Mouse (Mus musculus) kidney, embryonic 14.5 days (tissue): ENCODE measurements at regions not wholly inside any gene's neighbourhood (a gene's known extent, or its start where the extent isn't known, plus 50 kb on each side); places are given as distances from the start of the nearest gene placed in this dataset.

Source experiments
- ATAC-seq: fragments of 200-750 bp; cut with Nextera tagmentation; 2 replicates; pipeline ENCODE4 v1.8.0; 2017; ENCODE audit warnings: moderate number of reproducible peaks, mild to moderate bottlenecking, moderate TSS enrichment, moderate library complexity; ENCODE audit not compliant: low FRiP score, low TSS enrichment
- H3K27ac ChIP-seq: fragments of 300-500 bp; sonication (generic); 2 replicates; pipeline ENCODE4 v1.5.1; 2014; ENCODE audit warnings: low read depth, mild to moderate bottlenecking, low read length, moderate library complexity, mixed read lengths
- H3K27me3 ChIP-seq: fragments of 300-500 bp; sonication (generic); 2 replicates; pipeline ENCODE4 v1.6.1; 2014; ENCODE audit warnings: mild to moderate bottlenecking, low read length; ENCODE audit not compliant: control insufficient read depth, insufficient read depth
- H3K36me3 ChIP-seq: fragments of 300-500 bp; sonication (generic); 2 replicates; pipeline ENCODE4 v1.6.1; 2014; ENCODE audit warnings: low read length, mixed read lengths; ENCODE audit not compliant: control insufficient read depth, insufficient read depth
- H3K4me1 ChIP-seq: fragments of 300-500 bp; sonication (generic); 2 replicates; pipeline ENCODE4 v1.6.1; 2014; ENCODE audit warnings: low read length, mixed read lengths; ENCODE audit not compliant: control insufficient read depth, insufficient read depth
- H3K4me2 ChIP-seq: fragments of 300-500 bp; sonication (generic); replicated peaks from 2 replicates; pipeline ENCODE4 v1.6.1; 2014; ENCODE audit warnings: low read depth, mild to moderate bottlenecking, low read length
- H3K4me3 ChIP-seq: fragments of 300-500 bp; sonication (generic); 2 replicates; pipeline ENCODE4 v1.5.1; 2014; ENCODE audit warnings: mild to moderate bottlenecking, low read length
- H3K9ac ChIP-seq: fragments of 300-500 bp; sonication (generic); 2 replicates; pipeline ENCODE4 v1.6.1; 2014; ENCODE audit warnings: low read depth, mild to moderate bottlenecking, low read length, moderate library complexity
- H3K9me3 ChIP-seq: fragments of 300-500 bp; sonication (generic); 2 replicates; pipeline ENCODE4 v1.6.1; 2016; ENCODE audit warnings: low read length; ENCODE audit not compliant: control insufficient read depth
- WGBS: fragments of 180-500 bp; shearing (Covaris S2); extraction: QIAGEN DNeasy Blood & Tissue Kit; methylation state at CpG from one replicate; pipeline ENCODE4 v1.1.7; 2014; 5-methylcytosine and 5-hydroxymethylcytosine counted together

DNA sequence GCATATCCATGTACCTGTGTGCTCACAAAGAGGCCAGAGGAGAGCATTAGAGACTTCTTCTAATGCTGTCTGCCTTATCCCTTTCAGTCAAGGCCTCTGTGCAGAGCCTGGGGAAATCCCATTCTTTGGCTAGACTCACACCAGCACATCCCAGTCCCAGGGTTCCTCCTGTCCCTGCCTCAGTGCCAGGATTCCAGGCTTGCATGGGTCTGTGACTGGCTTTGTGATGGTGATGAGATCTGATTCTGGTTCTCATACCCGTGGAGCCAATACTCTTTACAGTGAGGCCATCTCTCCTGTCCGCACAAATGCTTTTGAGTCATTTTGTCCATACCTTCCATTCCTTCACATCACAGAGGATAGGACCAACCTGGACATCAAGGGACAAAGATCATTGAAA, 230.5 kb downstream of the Gm5426 start:
- Histone ChIP-seq H3K27ac (no peak overlapping the region), H3K9ac (no peak overlapping the region), H3K9me3 (no peaks in the 10 kb centered on the region), H3K4me3 (no peak overlapping the region), H3K36me3 (no peaks in the 10 kb centered on the region), H3K27me3 (no peaks in the 10 kb centered on the region), H3K4me1 (0 out of 2 replicates have a peak, but pooled peaks cover 3% of the 10 kb centered on the region), H3K4me2 (no peak overlapping the region)
- WGBS: 96% methylated on average over 2 of the region's 2 CpGs
- ATAC-seq: no peak

DNA sequence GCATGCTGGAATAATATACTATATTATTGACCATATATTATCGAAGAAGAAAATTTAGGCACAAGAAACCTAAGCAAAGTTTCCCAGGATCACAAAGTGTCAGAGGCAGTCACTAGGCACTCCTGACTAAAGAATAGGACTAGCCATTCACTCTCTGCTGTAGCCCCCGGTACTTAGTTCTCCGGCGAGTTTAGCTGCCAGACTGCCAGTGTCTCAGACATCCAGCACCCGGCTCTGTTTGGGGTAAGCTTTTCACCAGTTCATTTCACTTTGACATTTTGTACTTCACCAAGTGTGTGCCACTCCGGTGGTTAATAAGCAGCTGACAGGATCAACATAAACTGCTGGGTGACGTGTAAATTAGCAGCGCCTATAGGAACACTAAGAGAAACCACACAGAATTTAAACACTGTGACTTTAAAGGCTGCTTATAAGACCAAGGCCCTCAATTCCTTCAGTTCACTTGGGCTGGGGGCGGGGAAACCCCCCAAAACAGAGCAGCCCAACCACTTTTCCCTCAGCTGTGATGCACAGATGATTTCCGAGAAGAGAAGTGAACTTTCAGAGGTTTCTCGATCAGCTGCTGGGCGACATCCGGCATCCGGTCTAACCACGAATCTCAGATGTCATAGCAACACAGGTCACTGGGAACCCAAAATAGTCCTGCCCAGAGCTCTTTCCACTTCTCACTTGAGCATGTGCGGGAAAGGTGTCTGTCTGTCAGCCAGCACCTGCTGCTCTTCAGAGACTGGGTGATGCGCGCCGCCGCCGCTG, 234.3 kb downstream of the Gm5426 start:
- no peak overlapping the region for H3K27ac ChIP-seq
- H3K4me2 ChIP-seq: no peak overlapping the region; the same call in 1 of the 2 replicates
- no peaks in the 10 kb centered on the region for H3K27me3 ChIP-seq
- 81% methylated on average over 21 of the region's 21 CpGs for WGBS
- ATAC-seq: no peak
- H3K4me3 ChIP-seq: no peak overlapping the region
- no peaks in the 10 kb centered on the region for H3K36me3 ChIP-seq
- no peak overlapping the region for H3K9ac ChIP-seq
- H3K9me3 ChIP-seq: no peaks in the 10 kb centered on the region
- peaks cover 10% of the 10 kb centered on the region; the same call in 1 of the 2 replicates for H3K4me1 ChIP-seq

DNA sequence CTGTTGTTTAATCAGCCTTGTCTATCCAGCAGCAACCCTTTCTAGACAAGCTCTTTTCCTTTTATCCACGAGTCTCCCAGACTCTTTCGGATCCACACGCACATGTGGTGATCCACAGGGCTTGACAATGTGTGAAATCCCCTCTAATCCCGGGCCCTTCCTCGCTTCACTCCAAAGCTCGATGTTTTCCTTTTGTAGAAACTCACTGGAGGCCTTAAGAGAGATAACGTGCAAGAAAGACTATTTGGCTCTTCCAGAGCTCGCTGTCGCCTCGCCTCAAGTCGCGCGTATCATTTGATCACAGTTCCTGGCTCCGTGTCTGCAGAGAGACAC, 234.9 kb downstream of the Gm5426 start:
- Histone ChIP-seq H3K9me3 (no peaks in the 10 kb centered on the region), H3K27me3 (no peaks in the 10 kb centered on the region), H3K27ac (no peak overlapping the region), H3K4me1 (peaks cover 10% of the 10 kb centered on the region; the same call in 1 of the 2 replicates), H3K36me3 (no peaks in the 10 kb centered on the region), H3K4me3 (no peak overlapping the region), H3K4me2 (no peak overlapping the region), H3K9ac (no peak overlapping the region)
- ATAC-seq: no peak
- 87% methylated on average over 14 of the region's 14 CpGs for WGBS

DNA sequence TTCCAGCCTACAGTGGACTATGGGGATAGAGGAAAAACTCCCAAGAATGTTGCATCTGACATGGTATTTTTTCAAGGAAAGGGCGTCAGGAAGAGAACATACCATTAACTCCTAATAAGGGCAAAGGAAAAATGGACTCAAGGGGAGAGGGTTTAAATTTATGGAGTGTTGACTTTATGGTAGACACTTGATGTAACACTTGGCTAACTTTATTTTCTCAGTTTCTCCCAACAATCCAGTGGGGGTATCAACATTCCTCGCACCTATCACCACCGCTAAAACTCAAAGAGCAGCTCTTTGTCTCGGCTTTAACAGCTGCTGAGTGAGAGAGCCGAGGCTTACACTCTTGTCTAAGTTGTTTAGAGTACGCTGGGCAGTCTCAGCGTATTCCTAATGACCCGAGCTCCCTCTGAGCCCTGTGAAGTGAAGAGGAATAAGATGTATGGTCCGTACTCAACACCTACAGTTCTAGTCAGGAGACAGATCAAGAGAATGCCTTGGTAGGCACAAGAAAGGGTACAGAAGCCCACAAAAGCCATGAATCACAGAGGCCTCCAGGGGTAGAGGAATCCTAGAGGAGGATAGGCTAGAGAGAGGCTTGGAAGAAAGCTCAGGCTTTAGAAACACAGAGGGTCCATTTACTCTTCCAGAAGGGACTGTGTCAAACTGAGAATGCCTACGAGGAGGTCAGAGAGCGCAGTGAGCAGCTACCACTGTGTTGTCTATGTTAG, 236.4 kb downstream of the Gm5426 start:
- Histone ChIP-seq H3K27ac (peak overlapping the region; percentile 37; the same call in 1 of the 2 replicates), H3K4me2 (peak overlapping the region; percentile 17; the same call in 1 of the 2 replicates), H3K9me3 (no peaks in the 10 kb centered on the region), H3K36me3 (no peaks in the 10 kb centered on the region), H3K27me3 (no peaks in the 10 kb centered on the region), H3K9ac (no peak overlapping the region), H3K4me1 (peaks cover 10% of the 10 kb centered on the region; the same call in 1 of the 2 replicates), H3K4me3 (no peak overlapping the region)
- ATAC-seq: peak; percentile 47; the same call in 1 of the 2 replicates
- 23% methylated on average over 11 of the region's 11 CpGs for WGBS

DNA sequence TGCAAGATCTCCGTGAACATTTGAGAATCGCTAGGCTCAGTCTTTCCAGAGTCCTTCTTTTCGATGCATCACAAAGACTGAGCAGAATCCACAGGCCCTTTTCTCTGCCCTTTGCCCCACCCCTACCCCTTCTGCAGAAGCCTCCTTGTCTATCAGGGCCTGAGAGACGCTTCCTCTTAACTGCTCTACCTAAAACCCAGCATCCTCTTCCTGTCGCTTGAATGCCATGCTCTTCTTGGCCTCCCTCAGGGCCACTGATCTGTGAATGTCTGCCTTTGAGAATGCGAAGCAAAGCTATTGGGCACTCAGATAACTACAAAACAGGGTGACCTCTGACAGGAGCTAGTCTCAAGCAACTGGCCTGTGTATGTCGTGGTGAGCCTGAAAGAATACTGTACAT, 237.1 kb downstream of the Gm5426 start:
- no peak for ATAC-seq
- no peak overlapping the region for H3K9ac ChIP-seq
- H3K4me1 ChIP-seq: peaks cover 10% of the 10 kb centered on the region; the same call in 1 of the 2 replicates
- H3K4me2 ChIP-seq: no peak overlapping the region
- no peaks in the 10 kb centered on the region for H3K27me3 ChIP-seq
- 68% methylated on average over 7 of the region's 7 CpGs for whole genome bisulfite sequencing
- H3K9me3 ChIP-seq: no peaks in the 10 kb centered on the region
- H3K27ac ChIP-seq: no peak overlapping the region
- no peak overlapping the region for H3K4me3 ChIP-seq
- H3K36me3 ChIP-seq: no peaks in the 10 kb centered on the region

DNA sequence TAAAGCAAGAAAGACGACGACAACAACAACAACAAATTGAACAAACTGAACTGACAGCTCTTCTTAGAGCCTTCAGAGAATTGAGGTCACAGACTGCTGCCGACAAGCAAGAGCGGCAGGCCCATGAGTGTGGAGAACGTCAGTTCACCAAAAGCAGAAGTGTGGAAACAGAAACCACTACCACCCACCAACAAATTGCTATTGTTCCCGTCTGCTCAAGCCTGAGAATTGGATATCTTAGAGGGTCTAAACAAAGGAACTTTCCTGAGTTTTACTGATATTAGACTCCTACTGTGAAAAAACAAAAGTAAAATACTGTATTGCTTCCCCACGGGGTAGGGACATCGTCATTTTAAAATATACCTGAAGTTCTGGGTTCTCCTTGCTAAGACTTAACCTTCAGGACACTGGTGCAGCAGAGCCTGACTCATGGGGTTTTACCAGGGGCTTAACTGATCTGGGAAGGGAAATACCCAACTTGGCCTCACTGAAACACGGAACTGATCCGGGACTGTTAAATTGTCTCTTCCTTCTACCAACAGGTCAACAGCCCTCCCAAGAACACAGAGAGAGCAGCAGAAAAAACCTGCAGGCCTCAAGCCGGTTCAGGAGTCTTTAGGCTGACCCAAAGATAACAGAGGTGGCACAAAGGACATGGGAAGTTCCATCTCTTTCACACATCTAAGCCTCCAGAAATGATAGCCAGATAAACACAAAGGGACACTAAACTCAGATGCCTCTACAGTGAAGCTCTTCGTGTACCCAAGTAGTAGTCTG, 238.1 kb downstream of the Gm5426 start:
- H3K27ac ChIP-seq: no peak overlapping the region
- no peak overlapping the region for H3K4me2 ChIP-seq
- H3K9ac ChIP-seq: no peak overlapping the region
- H3K4me3 ChIP-seq: no peak overlapping the region
- WGBS: 86% methylated on average over 12 of the region's 12 CpGs
- no peaks in the 10 kb centered on the region for H3K9me3 ChIP-seq
- H3K27me3 ChIP-seq: no peaks in the 10 kb centered on the region
- no peak for ATAC-seq
- H3K36me3 ChIP-seq: no peaks in the 10 kb centered on the region
- peaks cover 10% of the 10 kb centered on the region; the same call in 1 of the 2 replicates for H3K4me1 ChIP-seq

DNA sequence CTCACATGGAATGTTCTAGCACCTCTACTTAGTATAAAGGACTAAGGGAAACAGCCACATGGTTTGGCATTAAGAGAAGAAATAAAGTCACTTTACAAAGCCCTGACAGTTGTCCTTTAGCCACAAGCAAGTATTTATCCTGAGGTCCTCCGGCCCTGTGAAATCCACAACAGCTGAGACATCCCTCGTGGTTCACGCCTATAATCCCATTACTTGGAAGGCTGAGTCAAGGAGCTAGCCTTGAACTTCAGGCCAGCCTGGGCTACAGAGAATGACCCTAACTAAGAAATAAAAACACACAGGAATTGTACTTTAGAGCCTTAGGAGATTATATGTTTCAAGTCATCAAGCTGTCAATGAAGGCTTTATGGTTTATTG, 238.7 kb downstream of the Gm5426 start:
- Histone ChIP-seq H3K36me3 (no peaks in the 10 kb centered on the region), H3K4me2 (no peak overlapping the region), H3K27ac (no peak overlapping the region), H3K27me3 (no peaks in the 10 kb centered on the region), H3K9ac (no peak overlapping the region), H3K4me1 (peaks cover 10% of the 10 kb centered on the region; the same call in 1 of the 2 replicates), H3K9me3 (no peaks in the 10 kb centered on the region), H3K4me3 (no peak overlapping the region)
- WGBS: 96% methylated on average over 3 of the region's 3 CpGs
- ATAC-seq: no peak

DNA sequence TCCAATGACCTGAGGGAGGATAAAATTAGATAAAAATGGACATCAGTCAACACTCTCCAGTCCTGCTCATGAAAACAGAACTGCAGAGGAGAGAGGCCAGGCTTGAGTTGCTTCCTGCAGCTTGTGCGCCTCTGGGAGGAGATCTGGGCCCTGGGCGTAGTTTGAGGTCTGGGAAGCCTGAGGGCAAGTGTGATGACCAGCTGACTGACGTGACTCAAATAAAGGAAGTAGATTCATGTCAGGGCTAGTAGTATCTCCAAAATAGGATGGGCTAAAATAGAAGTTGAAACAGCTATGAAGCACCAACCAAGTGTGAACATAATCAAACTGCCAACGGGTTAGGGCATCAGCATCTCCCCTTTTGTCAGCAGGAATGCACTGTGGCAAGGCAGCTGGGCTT, 239.3 kb upstream of the Btg1 start:
- H3K9me3 ChIP-seq: no peaks in the 10 kb centered on the region
- H3K27ac ChIP-seq: no peak overlapping the region
- H3K9ac ChIP-seq: no peak overlapping the region
- WGBS: 92% methylated on average over 4 of the region's 4 CpGs
- no peak overlapping the region for H3K4me3 ChIP-seq
- H3K36me3 ChIP-seq: no peaks in the 10 kb centered on the region
- H3K4me2 ChIP-seq: no peak overlapping the region
- peaks cover 6% of the 10 kb centered on the region; the same call in 1 of the 2 replicates for H3K4me1 ChIP-seq
- no peak for ATAC-seq
- no peaks in the 10 kb centered on the region for H3K27me3 ChIP-seq
